Mouse (Mus musculus) frontal cortex, postnatal 10 days (tissue): Measurements from ENCODE around the gene Stim1.

ENCODE experiments used
- DNase-seq, 2 experiments: peaks; one replicate each; pipeline ENCODE4 v3.0.0; 2022; ENCODE audit warnings: low spot score in 2 of 2, mixed read lengths in 1 of 2

Gene Stim1

DNA sequence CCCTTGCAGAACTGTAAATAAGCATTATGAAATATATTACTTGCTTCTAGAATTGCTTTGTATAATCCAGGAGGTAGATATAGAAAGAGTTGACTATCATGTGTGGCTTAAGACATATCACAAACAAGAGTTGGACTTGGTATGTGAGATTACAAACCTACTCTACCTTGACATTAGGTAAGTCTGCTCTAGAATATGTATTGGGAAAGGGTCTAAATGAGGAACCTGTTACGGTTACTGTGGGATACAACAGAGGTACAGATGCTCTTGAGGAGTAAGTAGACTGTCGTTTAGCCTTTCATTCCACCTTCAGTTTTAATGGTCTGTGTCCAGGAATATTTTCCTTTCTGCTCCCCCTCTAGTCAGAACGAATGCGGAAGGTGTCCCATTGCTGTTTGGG, 34.9 kb downstream of the Stim1 start:
- no peak for DNase-seq

DNA sequence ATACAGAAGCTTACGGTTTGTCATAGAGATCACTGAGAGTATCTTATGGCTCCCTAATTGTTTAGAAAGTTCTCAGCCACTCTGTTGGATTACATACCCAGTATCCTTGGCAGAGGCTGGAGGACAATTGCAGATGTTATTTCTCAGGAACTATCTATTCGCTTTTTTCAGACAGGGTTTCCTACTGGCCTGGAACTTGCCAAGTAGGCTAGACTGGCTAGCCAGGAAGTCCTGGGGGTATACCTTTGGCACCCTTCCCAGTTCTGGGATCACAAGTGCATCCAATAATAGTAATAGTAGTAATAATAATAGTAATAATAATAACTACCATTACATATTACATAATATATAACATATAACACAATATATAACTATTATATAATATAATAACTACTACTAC, 38.0 kb downstream of the Stim1 start:
- no peak for DNase-seq

DNA sequence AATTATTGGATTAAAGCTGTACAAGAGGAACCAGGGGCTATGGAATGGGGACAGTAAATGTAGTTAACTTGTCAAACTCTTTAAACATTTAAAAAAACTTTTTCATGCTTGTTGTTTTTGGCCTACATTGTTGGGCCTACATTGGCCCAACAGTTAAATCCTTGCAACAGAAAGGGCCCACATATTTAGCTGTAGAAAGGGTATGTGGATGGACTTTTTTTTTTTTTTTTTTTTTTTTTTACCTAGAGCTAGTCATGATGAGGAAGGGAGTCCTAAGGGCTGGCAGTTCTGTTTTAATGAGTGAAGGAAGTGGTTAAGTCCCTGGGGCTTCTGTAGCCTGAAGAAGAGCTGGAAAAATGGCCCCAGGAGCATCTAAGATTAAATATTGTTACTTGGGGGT, 42.7 kb downstream of the Stim1 start:
- no peak for DNase-seq

- no peak for DNase-seq
These were observed 43.2 kb downstream of the Stim1 start for GRCm38 (mm10) chr7:102310821-102311220.

DNA sequence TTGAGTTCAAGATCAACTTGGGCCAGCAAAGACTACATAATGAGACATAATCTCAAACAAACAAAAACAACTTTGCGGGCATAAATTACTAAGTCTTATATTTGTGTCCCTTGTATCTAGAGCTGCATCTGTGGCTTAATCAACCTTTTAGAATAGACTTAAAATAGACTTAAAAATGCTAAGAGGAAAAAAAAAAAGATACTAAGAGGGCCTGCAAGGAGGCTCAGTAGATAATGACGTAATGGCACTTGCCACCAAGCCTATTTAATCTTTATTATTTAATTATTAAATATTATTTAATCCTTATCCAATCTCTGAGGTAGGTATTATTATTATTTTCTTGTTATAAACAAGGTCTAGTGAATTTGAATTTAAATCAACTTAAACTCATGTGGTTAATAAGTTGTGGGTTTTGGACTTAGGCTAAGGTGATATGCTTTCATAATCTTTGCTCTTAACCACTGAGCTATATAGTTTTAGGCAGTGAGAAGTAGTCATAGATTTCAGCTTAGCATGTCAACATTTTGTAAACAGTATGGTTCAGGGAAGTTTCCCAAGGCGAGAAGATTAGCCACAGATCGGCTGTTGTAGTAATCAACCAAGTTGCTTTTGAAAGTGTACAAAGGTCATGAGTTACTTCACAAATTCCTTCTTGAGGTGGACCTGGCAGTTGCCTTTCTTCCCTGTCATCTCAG, 45.4 kb downstream of the Stim1 start:
- DNase-seq = no peak

- no peak for DNase-seq
These were observed 45.9 kb downstream of the Stim1 start for GRCm38 (mm10) chr7:102313535-102313863.

DNA sequence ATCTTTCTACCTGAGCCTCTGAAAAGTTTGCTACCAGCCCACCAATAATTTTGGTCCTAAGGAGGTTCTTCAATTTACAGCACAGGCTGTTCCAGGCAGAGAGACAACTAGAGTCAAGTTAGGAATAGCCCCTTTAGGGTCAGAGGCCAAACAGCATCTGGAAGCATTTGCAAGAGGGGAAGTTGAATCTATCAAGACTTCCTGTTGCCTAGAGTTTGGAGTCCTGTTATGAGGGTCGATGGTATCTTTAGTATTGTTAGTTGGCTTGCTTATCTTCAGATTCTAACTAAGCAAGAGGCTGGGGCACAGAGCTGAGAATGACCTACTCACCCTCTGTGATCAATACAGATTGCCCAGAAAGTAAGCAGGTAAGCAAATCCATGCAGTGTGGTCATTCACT, 46.5 kb downstream of the Stim1 start:
- DNase-seq = no peak

GRCm38 (mm10) chr7:102314908-102315307, 47.3 kb downstream of the Stim1 start:
- no peak for DNase-seq

- no peak for DNase-seq
These were observed 47.8 kb downstream of the Stim1 start for GRCm38 (mm10) chr7:102315435-102315834.

DNA sequence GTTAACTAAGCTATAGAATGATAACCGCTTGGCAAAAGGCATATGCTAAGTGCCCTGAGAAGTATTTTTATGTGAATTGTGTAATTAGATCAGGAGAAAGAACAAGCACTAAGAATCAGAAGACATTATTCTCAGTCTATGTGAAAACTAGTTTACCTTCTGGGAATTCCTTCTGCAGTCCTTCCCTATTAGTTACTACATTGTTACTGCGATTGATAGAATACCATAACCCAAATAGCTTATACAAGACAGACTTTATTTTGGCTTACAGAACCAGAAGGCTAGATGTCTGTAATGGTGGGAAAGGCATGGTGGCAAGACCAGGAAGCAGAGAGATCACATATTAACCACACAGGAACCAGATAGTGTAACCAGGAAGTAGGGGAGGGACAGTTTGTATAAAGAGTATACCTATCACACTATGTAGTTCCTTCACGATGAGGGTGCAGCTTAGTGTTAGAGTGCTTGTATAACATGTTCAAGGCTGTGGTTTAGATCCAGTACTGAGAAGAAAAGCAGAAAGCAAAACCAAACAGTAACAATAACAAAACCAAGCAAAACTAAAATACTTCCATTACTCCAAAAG, 50.1 kb downstream of the Stim1 start:
- no peak for DNase-seq

DNA sequence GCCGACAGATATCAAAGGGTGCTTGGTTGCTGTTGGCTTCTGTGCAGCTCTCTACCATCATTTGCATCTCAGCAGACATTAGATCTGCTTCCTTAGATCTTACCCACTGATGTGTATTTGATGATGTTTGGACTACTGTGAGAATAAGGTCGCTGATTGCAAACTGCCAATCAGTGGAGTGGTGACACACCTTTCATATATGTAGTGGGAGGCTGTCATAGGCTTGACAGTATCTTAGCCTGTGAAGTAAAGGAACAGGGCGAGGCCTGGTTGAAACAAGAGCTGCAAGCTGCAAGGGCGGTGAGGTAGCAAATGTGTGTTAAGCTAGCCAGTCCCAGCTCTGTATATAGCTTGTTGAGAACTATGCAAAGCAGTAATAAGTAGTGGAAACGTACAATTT, 54.5 kb downstream of the Stim1 start:
- no peak for DNase-seq

DNA sequence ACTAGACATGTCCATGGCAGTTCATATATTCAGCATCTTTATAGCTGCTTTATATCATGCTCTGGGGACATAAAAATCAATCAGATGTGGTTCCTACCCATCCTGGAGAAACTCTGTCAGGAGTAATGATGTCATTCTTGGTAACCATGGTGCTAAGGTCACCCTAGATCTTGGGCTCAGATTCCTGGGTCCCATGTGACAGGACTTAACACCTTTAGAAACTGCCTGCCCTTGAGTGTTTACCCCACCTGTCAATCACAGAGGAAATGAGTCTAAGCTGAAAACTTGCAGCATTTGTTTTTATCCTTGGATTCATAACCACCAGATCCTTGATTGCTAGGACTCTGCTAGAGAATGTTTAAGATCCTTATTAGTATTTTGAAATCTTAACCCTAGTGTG, 58.7 kb downstream of the Stim1 start:
- no peak for DNase-seq

- DNase-seq = no peak
These were observed 62.7 kb downstream of the Stim1 start for GRCm38 (mm10) chr7:102330270-102330669.

- DNase-seq = no peak
These were observed 63.9 kb downstream of the Stim1 start for GRCm38 (mm10) chr7:102331476-102331875.

DNA sequence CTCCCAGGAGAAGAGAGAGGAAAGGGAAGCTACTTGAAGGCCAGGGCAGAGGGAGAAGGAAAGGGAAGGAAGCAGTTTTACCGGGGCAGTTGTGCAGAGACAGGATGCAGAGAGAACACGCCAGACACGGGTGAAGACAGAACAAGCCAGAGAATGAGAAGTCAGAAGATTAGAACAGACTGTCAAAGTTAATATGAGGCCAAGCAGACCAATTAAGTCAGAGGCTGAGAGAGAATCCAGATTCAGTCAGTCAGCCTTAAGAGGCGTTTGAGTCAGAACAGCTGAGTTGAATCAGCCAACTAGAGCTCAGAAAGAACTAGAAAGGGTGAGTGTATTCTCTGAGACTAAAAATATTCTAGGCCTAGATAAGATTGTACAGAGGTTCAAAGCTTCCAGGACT, 66.1 kb downstream of the Stim1 start:
- DNase-seq = no peak

DNA sequence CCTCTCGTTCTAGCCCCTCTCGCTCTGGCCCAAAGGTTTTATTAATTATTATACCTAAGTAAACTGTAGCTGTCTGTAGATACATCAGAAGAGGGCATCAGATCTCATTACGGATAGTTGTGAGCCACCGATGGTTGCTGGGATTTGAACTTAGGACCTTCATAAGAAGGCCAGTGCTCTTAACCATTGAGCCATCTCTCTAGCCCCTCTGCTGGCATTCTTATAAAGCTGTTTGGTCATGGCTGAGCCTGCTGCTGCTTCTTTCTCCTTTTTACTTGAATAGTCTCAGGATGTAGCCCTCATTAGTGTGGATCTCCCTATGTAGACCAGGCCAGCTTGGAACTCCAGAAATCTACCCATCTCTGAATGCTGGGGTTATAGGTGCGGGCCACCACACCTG, 69.7 kb downstream of the Stim1 start:
- no peak for DNase-seq

- no peak for DNase-seq
These were observed 70.3 kb downstream of the Stim1 start for GRCm38 (mm10) chr7:102337898-102338297.

- DNase-seq = no peak
These were observed 71.3 kb downstream of the Stim1 start for GRCm38 (mm10) chr7:102338956-102339355.

DNA sequence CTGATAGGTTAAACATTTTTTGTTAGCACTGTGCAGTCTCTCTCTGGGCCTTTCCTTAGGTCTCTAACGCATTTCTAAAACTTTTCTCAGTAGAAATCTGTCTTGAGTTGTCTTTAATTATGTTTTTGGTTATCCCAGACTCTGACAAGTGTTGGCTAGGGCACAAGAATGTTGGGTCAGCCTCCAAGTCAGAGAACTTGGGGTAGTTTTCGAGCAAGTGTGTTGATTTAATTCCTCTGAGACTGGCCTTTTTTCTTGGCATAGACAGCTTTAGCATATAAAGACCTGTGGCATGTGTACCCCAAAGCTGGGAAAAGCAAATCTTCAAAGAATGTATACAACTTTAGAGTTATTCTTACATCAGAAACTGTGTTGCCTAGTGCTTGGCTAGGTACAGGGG, 78.3 kb downstream of the Stim1 start:
- no peak for DNase-seq

DNA sequence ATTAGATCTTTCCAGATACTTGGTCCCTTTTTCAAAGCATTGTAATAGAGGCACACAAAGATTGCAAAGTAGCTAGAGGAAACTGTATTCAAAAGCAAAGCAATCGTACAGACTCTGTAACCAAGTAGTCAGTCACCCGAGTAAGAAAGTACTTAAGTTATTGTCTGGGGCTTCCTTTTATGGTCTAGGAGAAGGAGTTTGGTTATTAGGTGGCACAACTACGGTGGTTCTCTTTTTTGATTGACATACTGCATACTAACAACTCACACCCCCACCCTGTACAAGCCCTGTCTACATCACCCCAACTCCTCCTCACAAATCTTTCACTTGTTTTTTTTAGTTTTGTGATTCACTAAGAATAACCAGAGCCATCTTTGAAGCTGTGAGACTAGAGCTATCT, 79.7 kb downstream of the Stim1 start:
- no peak for DNase-seq

DNA sequence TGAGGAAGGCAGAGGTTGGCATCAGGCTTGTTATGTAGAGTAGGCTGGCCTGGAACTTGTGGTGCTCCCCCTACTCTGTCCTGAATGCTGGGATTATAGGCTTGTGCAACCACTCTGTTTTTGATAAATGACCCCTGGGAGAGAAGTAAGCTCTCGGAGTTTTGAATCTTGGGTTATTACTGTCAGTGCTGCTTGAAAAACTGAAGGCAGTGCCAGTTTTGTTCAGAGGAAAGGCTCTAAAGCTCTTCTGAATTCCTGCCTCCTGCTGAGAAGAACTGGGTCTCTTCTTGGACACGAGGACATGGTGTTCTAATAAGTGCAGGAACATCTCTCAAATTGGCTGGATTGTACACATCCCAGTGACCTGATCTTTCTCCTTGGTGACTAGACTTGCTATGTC, 81.1 kb downstream of the Stim1 start:
- no peak for DNase-seq

DNA sequence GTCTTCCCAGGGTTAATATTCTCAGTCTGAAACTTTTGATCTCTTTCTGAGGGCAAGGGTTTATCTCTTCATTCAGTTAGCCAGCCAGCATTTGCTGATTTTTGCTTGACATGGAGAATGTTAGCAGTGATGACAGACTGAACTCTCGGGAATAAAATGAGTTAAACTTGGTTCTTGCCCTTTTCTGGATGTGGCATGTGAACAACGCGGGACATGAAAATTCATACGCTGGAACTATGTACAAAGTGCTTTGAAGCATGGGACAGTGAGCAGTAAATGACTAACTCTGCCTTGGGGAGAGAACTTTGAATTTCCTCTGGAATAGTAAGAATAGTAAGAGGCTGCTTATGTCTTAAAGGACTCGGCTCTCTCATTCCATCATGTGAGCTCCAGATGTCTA, 81.6 kb downstream of the Stim1 start:
- no peak for DNase-seq

DNA sequence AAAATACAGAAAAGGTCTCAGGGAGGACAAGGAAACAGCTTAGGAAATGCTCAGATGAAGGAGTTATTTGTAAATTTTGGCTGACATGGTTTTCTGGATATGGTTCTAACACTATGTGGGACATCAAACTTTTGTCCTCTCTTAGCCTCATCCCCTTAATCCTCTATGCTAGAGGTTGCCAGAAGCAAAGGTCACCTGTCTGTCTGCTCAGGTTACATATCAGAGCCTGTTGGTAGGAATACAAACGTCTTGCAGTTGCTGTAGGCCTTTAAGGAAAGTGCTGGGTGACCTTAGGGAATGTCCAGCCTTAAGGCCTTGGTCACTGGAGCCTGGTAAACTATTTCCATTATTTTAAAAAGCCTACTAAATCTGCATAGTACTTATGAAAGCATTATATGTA, 85.8 kb downstream of the Stim1 start:
- no peak for DNase-seq

DNA sequence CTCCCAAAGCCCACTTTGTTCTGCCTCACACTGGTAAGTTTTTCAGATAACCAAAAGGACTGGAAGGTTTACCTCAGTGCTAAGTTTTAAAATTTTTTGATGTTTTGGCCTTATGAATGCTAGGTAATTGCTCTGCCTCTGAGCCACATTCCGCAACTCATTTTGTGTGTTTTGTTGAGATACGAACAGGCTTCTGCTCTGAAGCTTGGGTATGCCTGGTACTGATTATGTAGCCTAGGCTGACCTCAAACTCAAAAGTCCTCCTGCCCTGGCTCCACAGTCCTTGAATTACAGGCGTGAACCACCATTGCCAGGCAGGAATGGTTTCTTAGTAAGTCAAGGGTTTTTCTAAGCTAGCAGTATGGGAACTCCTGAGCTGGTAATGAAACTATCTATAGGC, 90.5 kb downstream of the Stim1 start:
- DNase-seq = no peak
